Mouse (Mus musculus): ENCODE measurements around the gene Scaf4. TPM values are rescaled to one million over a fixed set of nuclear protein-coding genes. Genes with fewer than 3 reads are reported as not detected.
"Not testable (repeated sequence)": the region's sequence is repeated elsewhere in the genome, so short reads cannot be mapped to it uniquely, and the experiment has no call there.

Gene Scaf4
- polyA plus RNA-seq, 1 experiment: 110 TPM

- no peak overlapping the region for H3K27ac ChIP-seq (ENCODE audit: control insufficient read depth, insufficient read depth, low read length)
- peaks cover 11% of the 10 kb centered on the region for H3K36me3 ChIP-seq (ENCODE audit: control insufficient read depth, insufficient read depth, low read length)
- no peaks in the 10 kb centered on the region for H3K27me3 ChIP-seq (ENCODE audit: control insufficient read depth, insufficient read depth, low read length)
- no peaks in the 10 kb centered on the region for H3K4me1 ChIP-seq (replicated peaks; ENCODE audit: control insufficient read depth, insufficient read depth, low read length)
- TF ChIP-seq POLR2A (IDR thresholded peaks at IDR 0.05; ENCODE audit: control insufficient read depth, extremely low read depth, insufficient read depth, low read length, poor library complexity) (no peak), CTCF (IDR thresholded peaks at IDR 0.05; ENCODE audit: borderline replicate concordance, control insufficient read depth, extremely low read depth, insufficient read depth, low read length, poor library complexity) (no peak)
- no peak overlapping the region for H3K4me3 ChIP-seq (ENCODE audit: control insufficient read depth, insufficient read depth, low read length)
- no peak for DNase-seq
- 95% methylated on average over 5 of the region's 5 CpGs for WGBS
These were observed 20.3 kb downstream of the Scaf4 start for GRCm38 (mm10) chr16:90264021-90264420.

- no peak overlapping the region for H3K27ac ChIP-seq (ENCODE audit: control insufficient read depth, insufficient read depth, low read length)
- DNase-seq: no peak
- H3K4me1 ChIP-seq (replicated peaks; ENCODE audit: control insufficient read depth, insufficient read depth, low read length): no peaks in the 10 kb centered on the region
- 100% methylated on average over 2 of the region's 2 CpGs for WGBS
- peaks cover 29% of the 10 kb centered on the region for H3K36me3 ChIP-seq (ENCODE audit: control insufficient read depth, insufficient read depth, low read length)
- H3K27me3 ChIP-seq (ENCODE audit: control insufficient read depth, insufficient read depth, low read length): no peaks in the 10 kb centered on the region
- TF ChIP-seq POLR2A (IDR thresholded peaks at IDR 0.05; ENCODE audit: control insufficient read depth, extremely low read depth, insufficient read depth, low read length, poor library complexity) (no peak), CTCF (IDR thresholded peaks at IDR 0.05; ENCODE audit: borderline replicate concordance, control insufficient read depth, extremely low read depth, insufficient read depth, low read length, poor library complexity) (no peak)
- H3K4me3 ChIP-seq (ENCODE audit: control insufficient read depth, insufficient read depth, low read length): no peak overlapping the region
These were observed 22.5 kb downstream of the Scaf4 start for GRCm38 (mm10) chr16:90261791-90262190.

GRCm38 (mm10) chr16:90260097-90260496 lies 24.2 kb downstream of the Scaf4 start:
- H3K36me3 ChIP-seq (ENCODE audit: control insufficient read depth, insufficient read depth, low read length): peaks cover 36% of the 10 kb centered on the region
- WGBS: 97% methylated on average over 4 of the region's 4 CpGs
- TF ChIP-seq CTCF (IDR thresholded peaks at IDR 0.05; ENCODE audit: borderline replicate concordance, control insufficient read depth, extremely low read depth, insufficient read depth, low read length, poor library complexity): no peak
- TF ChIP-seq POLR2A (IDR thresholded peaks at IDR 0.05; ENCODE audit: control insufficient read depth, extremely low read depth, insufficient read depth, low read length, poor library complexity): no peak

GRCm38 (mm10) chr16:90259623-90260022 lies 24.7 kb downstream of the Scaf4 start:
- TF ChIP-seq POLR2A (IDR thresholded peaks at IDR 0.05; ENCODE audit: control insufficient read depth, extremely low read depth, insufficient read depth, low read length, poor library complexity) (no peak), CTCF (IDR thresholded peaks at IDR 0.05; ENCODE audit: borderline replicate concordance, control insufficient read depth, extremely low read depth, insufficient read depth, low read length, poor library complexity) (no peak)
- H3K27me3 ChIP-seq (ENCODE audit: control insufficient read depth, insufficient read depth, low read length): no peaks in the 10 kb centered on the region
- WGBS: 88% methylated on average over 5 of the region's 5 CpGs
- no peak overlapping the region for H3K4me3 ChIP-seq (ENCODE audit: control insufficient read depth, insufficient read depth, low read length)
- no peak overlapping the region for H3K27ac ChIP-seq (ENCODE audit: control insufficient read depth, insufficient read depth, low read length)
- DNase-seq: no peak
- H3K4me1 ChIP-seq (replicated peaks; ENCODE audit: control insufficient read depth, insufficient read depth, low read length): no peaks in the 10 kb centered on the region
- peaks cover 37% of the 10 kb centered on the region for H3K36me3 ChIP-seq (ENCODE audit: control insufficient read depth, insufficient read depth, low read length)

More at GRCm38 (mm10) chr16:90260097-90260496, 24.2 kb downstream of the Scaf4 start:
- Histone ChIP-seq H3K4me3 (ENCODE audit: control insufficient read depth, insufficient read depth, low read length) (no peak overlapping the region), H3K27me3 (ENCODE audit: control insufficient read depth, insufficient read depth, low read length) (no peaks in the 10 kb centered on the region), H3K27ac (ENCODE audit: control insufficient read depth, insufficient read depth, low read length) (no peak overlapping the region), H3K4me1 (replicated peaks; ENCODE audit: control insufficient read depth, insufficient read depth, low read length) (no peaks in the 10 kb centered on the region)
- DNase-seq: no peak

GRCm38 (mm10) chr16:90258950-90259349 lies 25.4 kb downstream of the Scaf4 start:
- WGBS: 84% methylated on average over 7 of the region's 7 CpGs
- H3K27me3 ChIP-seq (ENCODE audit: control insufficient read depth, insufficient read depth, low read length): no peaks in the 10 kb centered on the region

GRCm38 (mm10) chr16:90252521-90252920 lies 31.8 kb downstream of the Scaf4 start:
- WGBS: 95% methylated on average over 2 of the region's 2 CpGs
- DNase-seq: no peak
- peaks cover 81% of the 10 kb centered on the region for H3K36me3 ChIP-seq (ENCODE audit: control insufficient read depth, insufficient read depth, low read length)

More at GRCm38 (mm10) chr16:90258950-90259349, 25.4 kb downstream of the Scaf4 start:
- no peak for TF ChIP-seq CTCF (IDR thresholded peaks at IDR 0.05; ENCODE audit: borderline replicate concordance, control insufficient read depth, extremely low read depth, insufficient read depth, low read length, poor library complexity)
- TF ChIP-seq POLR2A (IDR thresholded peaks at IDR 0.05; ENCODE audit: control insufficient read depth, extremely low read depth, insufficient read depth, low read length, poor library complexity): no peak
- no peak for DNase-seq
- Histone ChIP-seq H3K27ac (ENCODE audit: control insufficient read depth, insufficient read depth, low read length) (no peak overlapping the region), H3K4me1 (replicated peaks; ENCODE audit: control insufficient read depth, insufficient read depth, low read length) (no peaks in the 10 kb centered on the region), H3K4me3 (ENCODE audit: control insufficient read depth, insufficient read depth, low read length) (no peak overlapping the region), H3K36me3 (ENCODE audit: control insufficient read depth, insufficient read depth, low read length) (peaks cover 43% of the 10 kb centered on the region)

GRCm38 (mm10) chr16:90251256-90251655 lies 33.0 kb downstream of the Scaf4 start:
- not testable (repeated sequence) for H3K4me3 ChIP-seq (ENCODE audit: control insufficient read depth, insufficient read depth, low read length)

More at GRCm38 (mm10) chr16:90252521-90252920, 31.8 kb downstream of the Scaf4 start:
- no peaks in the 10 kb centered on the region for H3K4me1 ChIP-seq (replicated peaks; ENCODE audit: control insufficient read depth, insufficient read depth, low read length)
- no peak for TF ChIP-seq CTCF (IDR thresholded peaks at IDR 0.05; ENCODE audit: borderline replicate concordance, control insufficient read depth, extremely low read depth, insufficient read depth, low read length, poor library complexity)
- H3K4me3 ChIP-seq (ENCODE audit: control insufficient read depth, insufficient read depth, low read length): no peak overlapping the region
- H3K27ac ChIP-seq (ENCODE audit: control insufficient read depth, insufficient read depth, low read length): no peak overlapping the region
- H3K27me3 ChIP-seq (ENCODE audit: control insufficient read depth, insufficient read depth, low read length): no peaks in the 10 kb centered on the region

More at GRCm38 (mm10) chr16:90251256-90251655, 33.0 kb downstream of the Scaf4 start:
- peaks cover 81% of the 10 kb centered on the region for H3K36me3 ChIP-seq (ENCODE audit: control insufficient read depth, insufficient read depth, low read length)
- H3K27ac ChIP-seq (ENCODE audit: control insufficient read depth, insufficient read depth, low read length); H3K4me1 ChIP-seq (replicated peaks; ENCODE audit: control insufficient read depth, insufficient read depth, low read length); H3K27me3 ChIP-seq (ENCODE audit: control insufficient read depth, insufficient read depth, low read length); DNase-seq: not testable (repeated sequence)
- WGBS: 93% methylated on average over 3 of the region's 3 CpGs
